Mouse (Mus musculus) cerebral cortex, adult 2 months (tissue): Measurements from ENCODE around the gene Gm45808.

ENCODE experiments used
- WGBS: fragments of 180-500 bp; shearing (Covaris S2); methylation state at CpG from one replicate; pipeline ENCODE4 v1.1.7; 2018; 5-methylcytosine and 5-hydroxymethylcytosine counted together

Gene Gm45808

GRCm38 (mm10) chr7:45470869-45471268 lies 15.7 kb downstream of the Gm45808 start:
- WGBS = 5% methylated on average over 3 of the region's 3 CpGs

- 35% methylated on average over 7 of the region's 7 CpGs for WGBS
Observed at GRCm38 (mm10) chr7:45467090-45467670, 19.4 kb downstream of the Gm45808 start.

GRCm38 (mm10) chr7:45466283-45467089 lies 20.1 kb downstream of the Gm45808 start, which contains the start of gene Bax:
TSS of gene Bax (minus strand) at chr7:45466898.
- under 1% methylated on average over 58 of the region's 58 CpGs for WGBS

- 58% methylated on average over 9 of the region's 9 CpGs for WGBS
Observed at GRCm38 (mm10) chr7:45465549-45465948, 21.1 kb downstream of the Gm45808 start.

- WGBS = 95% methylated on average over 12 of the region's 12 CpGs
Observed at GRCm38 (mm10) chr7:45465112-45465511, 21.5 kb downstream of the Gm45808 start.

GRCm38 (mm10) chr7:45463987-45464778 lies 22.4 kb downstream of the Gm45808 start:
- 91% methylated on average over 7 of the region's 7 CpGs for WGBS

GRCm38 (mm10) chr7:45462868-45463267 lies 23.7 kb downstream of the Gm45808 start:
- WGBS = 79% methylated on average over 4 of the region's 4 CpGs

GRCm38 (mm10) chr7:45462325-45462724 lies 24.3 kb downstream of the Gm45808 start:
- 86% methylated on average over 4 of the region's 4 CpGs for WGBS

GRCm38 (mm10) chr7:45461781-45462180 lies 24.8 kb downstream of the Gm45808 start:
- WGBS = 83% methylated on average over 4 of the region's 4 CpGs

GRCm38 (mm10) chr7:45461326-45461725 lies 25.3 kb downstream of the Gm45808 start:
- WGBS = 69% methylated on average over 5 of the region's 5 CpGs

GRCm38 (mm10) chr7:45460860-45461314 lies 25.7 kb downstream of the Gm45808 start:
- 40% methylated on average over 13 of the region's 13 CpGs for WGBS

- WGBS = 66% methylated on average over 7 of the region's 7 CpGs
Observed at GRCm38 (mm10) chr7:45460377-45460776, 26.2 kb downstream of the Gm45808 start.

GRCm38 (mm10) chr7:45459564-45460140 lies 27.0 kb downstream of the Gm45808 start, which contains the start of gene Ftl1:
TSS of gene Ftl1 (minus strand) at chr7:45459884.
- 1% methylated on average over 34 of the region's 37 CpGs for WGBS

GRCm38 (mm10) chr7:45458748-45459563 lies 27.7 kb downstream of the Gm45808 start:
- 1% methylated on average over 43 of the region's 43 CpGs for WGBS

GRCm38 (mm10) chr7:45457204-45458060 lies 29.2 kb downstream of the Gm45808 start:
- WGBS = 38% methylated on average over 10 of the region's 10 CpGs

GRCm38 (mm10) chr7:45456721-45457203 lies 29.8 kb downstream of the Gm45808 start:
- 41% methylated on average over 9 of the region's 9 CpGs for WGBS

- WGBS = 75% methylated on average over 13 of the region's 13 CpGs
Observed at GRCm38 (mm10) chr7:45455932-45456696, 30.5 kb downstream of the Gm45808 start.

- 90% methylated on average over 15 of the region's 15 CpGs for WGBS
Observed at GRCm38 (mm10) chr7:45454971-45455370, 31.6 kb downstream of the Gm45808 start.
